Mouse (Mus musculus): ENCODE measurements around the gene Slc25a44. TPM values are rescaled to one million over a fixed set of nuclear protein-coding genes. Genes with fewer than 3 reads are reported as not detected.
"Not testable (repeated sequence)": the region's sequence is repeated elsewhere in the genome, so short reads cannot be mapped to it uniquely, and the experiment has no call there.

Slc25a44 gene
- total RNA-seq, 2 experiments from 2014 or later = 60.3 to 62.5 TPM

DNA sequence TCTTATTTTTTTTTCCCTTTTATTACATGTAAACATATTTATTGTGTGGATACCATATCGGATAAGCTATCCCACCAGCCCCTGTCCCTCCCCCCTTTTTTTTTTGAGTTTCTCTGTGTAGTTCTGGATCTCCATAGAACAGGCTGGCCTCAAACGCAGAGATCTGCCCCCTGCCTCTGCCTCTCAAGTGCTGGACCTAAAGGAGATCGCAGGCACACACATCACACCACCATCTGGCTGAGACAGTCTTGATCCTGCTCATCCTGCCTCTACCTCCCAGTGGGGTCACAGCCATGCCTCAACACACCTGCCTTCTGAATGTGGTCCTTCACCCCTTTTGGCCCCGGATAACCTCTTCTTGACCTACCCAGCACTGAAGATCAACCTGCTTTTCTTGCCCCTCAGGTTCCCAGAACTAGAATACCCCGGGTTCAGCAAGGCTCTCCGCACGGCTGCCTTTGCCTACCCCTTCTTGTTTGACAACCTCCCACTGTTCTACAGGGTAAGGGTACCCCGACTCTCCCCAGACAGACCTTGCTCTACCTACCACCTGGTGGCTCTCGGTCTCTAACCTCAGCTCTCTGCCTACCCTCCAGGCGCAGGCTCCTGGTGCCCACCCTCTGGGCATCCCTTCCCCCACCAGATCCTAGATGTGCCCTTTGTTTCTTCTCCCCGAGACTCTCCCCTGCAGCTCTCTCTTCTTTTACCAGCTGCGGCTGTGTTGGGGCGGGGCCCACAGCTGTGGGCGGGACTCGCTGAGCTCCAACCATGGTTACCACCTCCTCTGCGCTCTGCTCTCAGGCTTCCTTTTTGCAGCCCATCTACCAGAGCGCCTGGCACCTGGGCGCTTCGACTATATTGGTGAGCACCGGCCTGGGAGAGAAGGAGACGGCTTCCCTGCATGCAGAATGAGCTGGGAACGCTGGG is 43.3 kb downstream of the Slc25a44 start:
- intact Hi-C loops (cut with DNase I); DNase-seq (ENCODE audit: extremely low spot score in 1 of 2, low spot score in 2 of 2): not testable (repeated sequence)

DNA sequence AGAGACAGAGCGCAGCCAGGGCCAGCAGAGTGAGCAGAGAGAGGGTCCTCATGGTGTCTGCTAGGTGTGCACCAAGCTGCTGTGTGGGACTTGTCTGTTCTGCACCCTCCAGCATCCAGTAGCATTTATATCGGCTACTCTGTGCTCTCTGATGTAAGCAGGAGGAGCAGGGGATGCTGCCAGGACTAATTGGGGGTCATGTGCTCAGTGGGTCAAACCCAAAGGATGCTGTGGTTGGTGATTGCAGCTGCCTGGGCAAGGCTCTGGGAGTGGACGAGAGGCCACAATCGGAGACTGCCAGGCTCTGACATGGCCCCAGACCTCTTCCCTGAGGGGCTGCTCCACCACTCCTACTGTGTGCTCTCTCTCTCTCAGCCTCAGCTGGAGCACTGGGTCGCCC is 46.3 kb downstream of the Slc25a44 start, which contains the start of gene Bglap2:
Gene Bglap2 (minus strand): TSS at position 101 of the 400 bp plus-strand sequence.
- DNase-seq (ENCODE audit: extremely low spot score in 1 of 2, low spot score in 2 of 2); intact Hi-C loops (cut with DNase I): not testable (repeated sequence)

DNA sequence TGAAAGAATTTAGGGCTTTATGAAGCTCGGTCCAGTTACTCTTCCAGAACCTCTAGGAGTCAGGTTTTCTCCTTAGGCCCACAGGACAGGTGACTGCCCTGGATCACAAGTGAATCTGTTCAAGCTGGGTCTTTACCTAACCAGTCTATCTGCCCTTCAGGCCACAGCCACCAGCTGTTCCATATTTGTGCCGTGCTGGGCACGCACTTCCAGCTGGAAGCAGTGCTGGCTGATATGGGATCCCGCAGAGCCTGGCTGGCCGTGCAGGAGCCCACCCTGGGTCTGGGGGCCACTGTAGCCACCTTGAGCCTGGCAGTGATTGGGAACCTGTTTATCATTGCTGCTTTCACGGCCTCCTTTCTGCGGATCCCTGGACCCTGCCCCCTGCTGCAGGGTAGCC is 48.3 kb downstream of the Slc25a44 start:
- intact Hi-C loops (cut with DNase I); DNase-seq (ENCODE audit: extremely low spot score in 1 of 2, low spot score in 2 of 2): not testable (repeated sequence)

DNA sequence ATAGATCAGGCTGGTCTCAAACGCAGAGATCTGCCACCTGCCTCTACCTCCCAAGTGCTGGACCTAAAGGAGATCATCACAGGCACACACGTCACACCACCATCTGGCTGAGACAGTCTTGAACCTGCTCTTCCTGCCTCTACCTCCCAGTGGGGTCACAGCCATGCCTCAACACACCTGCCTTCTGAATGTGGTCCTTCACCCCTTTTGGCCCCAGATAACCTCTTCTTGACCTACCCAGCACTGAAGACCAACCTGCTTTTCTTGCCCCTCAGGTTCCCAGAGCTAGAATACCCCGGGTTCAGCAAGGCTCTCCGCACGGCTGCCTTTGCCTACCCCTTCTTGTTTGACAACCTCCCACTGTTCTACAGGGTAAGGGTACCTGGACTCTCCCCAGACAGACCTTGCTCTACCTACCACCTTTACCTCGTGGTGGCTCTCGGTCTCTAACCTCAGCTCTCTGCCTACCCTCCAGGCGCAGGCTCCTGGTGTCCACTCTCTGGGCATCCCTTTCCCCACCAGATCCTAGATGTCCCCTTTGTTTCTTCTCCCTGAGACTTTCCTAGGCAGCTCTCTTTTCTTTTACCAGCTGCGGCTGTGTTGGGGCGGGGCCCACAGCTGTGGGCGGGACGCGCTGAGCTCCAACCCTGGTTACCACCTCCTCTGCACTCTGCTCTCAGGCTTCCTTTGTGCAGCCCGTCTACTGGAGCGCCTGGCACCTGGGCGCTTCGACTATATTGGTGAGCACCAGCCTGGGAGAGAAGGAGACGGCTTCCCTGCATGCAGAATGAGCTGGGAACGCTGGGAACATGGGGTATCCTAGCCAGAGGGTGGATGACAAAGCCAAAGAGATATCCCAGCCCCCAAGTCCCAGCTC is 49.0 kb downstream of the Slc25a44 start:
- DNase-seq (ENCODE audit: extremely low spot score in 1 of 2, low spot score in 2 of 2); intact Hi-C loops (cut with DNase I): not testable (repeated sequence)

DNA sequence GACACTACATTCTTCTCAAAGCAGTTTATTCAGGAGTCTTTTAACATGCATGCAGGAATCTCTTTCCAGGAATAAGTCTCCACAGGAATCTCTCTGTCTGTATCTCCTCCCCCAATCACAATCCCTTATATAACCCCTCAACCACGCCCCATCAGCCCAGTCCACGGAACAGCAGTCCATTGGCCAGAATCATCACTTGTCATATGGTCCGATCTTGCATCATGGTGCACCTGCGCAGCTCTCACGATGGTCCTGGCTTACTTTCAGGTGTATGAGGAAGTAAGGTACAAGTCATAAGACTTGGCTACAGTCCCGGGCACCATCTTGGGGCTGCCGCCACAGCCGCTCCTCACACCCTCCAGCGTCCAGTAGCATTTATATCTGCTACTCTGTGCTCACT is 52.3 kb downstream of the Slc25a44 start, which contains the start of gene Bglap3:
Gene Bglap3 (minus strand): TSS at position 101 of the 400 bp plus-strand sequence.
- intact Hi-C loops (cut with DNase I); DNase-seq (ENCODE audit: extremely low spot score in 1 of 2, low spot score in 2 of 2): not testable (repeated sequence)

DNA sequence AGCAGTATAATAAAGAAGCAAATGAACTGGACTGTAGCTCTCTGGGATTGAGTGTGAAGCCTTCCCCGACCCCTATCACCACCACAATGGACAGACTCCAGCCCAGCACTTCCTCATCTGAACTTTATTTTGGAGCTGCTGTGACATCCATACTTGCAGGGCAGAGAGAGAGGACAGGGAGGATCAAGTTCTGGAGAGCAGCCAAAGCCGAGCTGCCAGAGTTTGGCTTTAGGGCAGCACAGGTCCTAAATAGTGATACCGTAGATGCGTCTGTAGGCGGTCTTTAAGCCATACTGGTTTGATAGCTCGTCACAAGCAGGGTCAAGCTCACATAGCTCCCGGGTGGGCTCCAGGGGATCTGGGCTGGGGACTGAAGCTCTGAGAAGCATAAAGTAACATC is 56.4 kb downstream of the Slc25a44 start:
- intact Hi-C loops (cut with DNase I); DNase-seq (ENCODE audit: extremely low spot score in 1 of 2, low spot score in 2 of 2): not testable (repeated sequence)

DNA sequence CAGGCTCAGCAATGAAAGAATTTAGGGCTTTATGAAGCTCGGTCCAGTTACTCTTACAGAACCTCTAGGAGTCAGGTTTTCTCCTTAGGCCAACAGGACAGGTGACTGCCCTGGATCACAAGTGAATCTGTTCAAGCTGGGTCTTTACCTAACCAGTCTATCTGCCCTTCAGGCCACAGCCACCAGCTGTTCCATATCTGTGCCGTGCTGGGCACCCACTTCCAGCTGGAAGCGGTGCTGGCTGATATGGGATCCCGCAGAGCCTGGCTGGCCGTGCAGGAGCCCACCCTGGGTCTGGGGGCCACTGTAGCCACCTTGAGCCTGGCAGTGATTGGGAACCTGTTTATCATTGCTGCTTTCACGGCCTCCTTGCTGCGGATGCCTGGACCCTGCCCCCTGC is 57.4 kb downstream of the Slc25a44 start:
- intact Hi-C loops (cut with DNase I); DNase-seq (ENCODE audit: extremely low spot score in 1 of 2, low spot score in 2 of 2): not testable (repeated sequence)

DNA sequence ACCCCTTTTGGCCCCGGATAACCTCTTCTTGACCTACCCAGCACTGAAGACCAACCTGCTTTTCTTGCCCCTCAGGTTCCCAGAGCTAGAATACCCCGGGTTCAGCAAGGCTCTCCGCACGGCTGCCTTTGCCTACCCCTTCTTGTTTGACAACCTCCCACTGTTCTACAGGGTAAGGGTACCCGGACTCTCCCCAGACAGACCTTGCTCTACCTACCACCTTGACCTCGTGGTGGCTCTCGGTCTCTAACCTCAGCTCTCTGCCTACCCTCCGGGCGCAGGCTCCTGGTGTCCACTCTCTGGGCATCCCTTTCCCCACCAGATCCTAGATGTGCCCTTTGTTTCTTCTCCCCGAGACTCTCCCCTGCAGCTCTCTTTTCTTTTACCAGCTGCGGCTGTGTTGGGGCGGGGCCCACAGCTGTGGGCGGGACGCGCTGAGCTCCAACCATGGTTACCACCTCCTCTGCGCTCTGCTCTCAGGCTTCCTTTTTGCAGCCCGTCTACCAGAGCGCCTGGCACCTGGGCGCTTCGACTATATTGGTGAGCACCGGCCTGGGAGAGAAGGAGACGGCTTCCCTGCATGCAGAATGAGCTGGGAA is 58.0 kb downstream of the Slc25a44 start:
- DNase-seq (ENCODE audit: extremely low spot score in 1 of 2, low spot score in 2 of 2) = peak; percentile 31 to 60
- intact Hi-C loops (cut with DNase I) = not testable (repeated sequence)

DNA sequence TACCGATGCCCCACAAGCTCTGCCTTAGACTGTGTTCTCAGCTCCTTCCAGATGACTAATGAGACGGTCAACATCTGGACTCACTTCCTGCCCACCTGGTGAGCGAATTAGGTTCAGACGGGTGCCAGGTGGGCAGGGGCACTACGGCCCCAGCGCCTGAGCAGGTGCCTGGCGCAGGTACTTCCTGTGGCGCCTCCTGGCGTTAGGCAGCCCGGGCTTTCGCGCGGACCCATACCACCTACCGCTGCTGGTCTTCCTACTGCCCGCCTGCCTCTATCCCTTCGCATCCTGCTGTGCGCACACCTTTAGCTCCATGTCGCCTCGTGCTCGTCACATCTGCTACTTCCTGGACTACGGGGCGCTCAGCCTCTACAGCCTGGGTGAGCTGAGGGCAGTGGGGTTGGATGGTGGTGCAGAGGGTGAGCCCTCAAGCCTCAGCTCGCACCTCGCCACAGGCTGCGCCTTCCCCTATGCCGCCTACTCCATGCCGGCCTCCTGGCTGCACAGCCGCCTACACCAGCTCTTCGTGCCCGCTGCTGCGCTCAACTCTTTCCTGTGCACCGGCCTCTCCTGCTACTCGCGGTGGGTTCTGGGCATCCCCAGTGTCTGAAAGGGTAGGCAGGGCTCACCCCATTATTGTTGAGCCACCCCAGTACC is 59.1 kb downstream of the Slc25a44 start:
- DNase-seq (ENCODE audit: extremely low spot score in 1 of 2, low spot score in 2 of 2) = no peak
- intact Hi-C loops (cut with DNase I) = no loop called here

DNA sequence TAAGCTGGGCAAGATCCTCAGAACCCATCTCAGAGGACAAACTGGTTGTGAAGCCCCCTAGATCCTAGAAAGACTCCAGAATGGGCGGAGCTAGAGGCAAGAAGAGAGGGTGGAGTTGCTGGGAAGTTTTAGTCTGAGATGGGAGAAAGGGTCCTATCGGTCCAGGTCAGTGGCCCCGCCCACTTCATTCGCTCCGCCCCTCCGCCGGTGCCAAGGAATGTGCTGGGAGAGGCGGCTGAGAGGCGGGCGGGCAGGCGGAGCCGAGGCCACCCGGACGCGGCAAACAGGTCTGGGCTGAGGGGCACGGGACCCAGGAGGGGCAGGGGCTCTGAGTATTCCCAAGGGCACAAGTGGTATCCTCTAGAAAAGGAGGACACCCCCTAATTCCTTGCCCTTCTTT is 60.6 kb downstream of the Slc25a44 start, which contains the start of gene Paqr6:
Gene Paqr6 (plus strand): TSS at position 248 of the 400 bp plus-strand sequence.
- intact Hi-C loops (cut with DNase I) = no loop called here
- DNase-seq (ENCODE audit: extremely low spot score in 1 of 2, low spot score in 2 of 2) = peak in 1 of 2 experiments; percentile 81

DNA sequence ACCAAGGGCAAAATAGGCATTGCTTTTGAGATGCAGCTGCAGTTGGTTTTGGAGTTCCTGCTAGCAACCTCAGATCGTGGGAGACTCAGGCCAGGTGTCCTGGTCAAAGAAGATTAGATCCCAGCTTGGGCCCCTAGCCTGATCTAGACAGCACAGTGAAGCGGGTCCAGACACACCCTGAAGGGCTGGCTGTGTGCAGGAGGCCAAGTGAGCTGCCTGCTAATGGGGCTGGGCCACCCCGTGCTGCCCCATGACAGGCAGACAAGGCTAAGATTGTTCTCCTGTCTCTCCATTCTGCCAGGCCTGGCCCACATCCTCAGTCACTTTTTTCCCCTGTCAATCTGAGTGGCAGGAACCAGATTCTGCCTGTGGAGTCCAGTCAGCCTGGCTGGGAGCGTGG is 61.2 kb downstream of the Slc25a44 start:
- intact Hi-C loops (cut with DNase I) = no loop called here
- no peak for DNase-seq (ENCODE audit: extremely low spot score in 1 of 2, low spot score in 2 of 2)

DNA sequence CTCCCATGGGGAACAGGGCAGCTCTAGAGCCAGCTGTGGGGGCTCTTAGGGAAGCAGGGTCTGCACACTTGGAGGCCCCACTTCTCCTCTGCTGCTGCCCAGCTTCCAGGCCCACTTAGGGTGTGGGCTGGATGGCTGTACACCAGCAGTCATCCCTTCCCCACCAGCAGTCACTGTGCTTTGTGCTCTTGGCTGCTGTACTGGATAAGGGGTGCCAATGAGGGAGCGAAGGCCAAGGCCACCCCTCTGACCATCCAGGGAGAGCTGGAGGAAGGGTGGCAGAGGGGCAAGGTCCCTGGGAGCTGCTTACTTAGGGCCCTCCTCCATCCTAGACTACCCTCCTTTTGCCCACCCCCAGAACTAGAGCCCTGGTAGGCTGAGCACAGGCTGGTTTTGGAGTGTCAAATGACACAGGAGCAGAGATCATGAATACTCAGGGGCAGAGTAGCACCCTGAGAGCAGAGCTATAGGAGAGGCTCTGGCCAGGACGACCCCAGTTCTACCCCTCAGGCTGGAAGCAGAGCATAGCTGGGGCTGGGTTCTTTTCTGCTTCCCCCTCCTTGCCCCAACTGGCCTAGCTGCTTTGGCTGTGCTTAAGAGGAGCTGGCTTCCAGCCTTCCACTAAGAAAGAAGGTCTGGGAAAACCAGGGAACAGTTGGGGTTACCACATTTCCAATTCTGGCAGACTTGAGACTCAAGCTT is 63.2 kb downstream of the Slc25a44 start:
- intact Hi-C loops (cut with DNase I) = no loop called here
- DNase-seq (ENCODE audit: extremely low spot score in 1 of 2, low spot score in 2 of 2) = no peak

DNA sequence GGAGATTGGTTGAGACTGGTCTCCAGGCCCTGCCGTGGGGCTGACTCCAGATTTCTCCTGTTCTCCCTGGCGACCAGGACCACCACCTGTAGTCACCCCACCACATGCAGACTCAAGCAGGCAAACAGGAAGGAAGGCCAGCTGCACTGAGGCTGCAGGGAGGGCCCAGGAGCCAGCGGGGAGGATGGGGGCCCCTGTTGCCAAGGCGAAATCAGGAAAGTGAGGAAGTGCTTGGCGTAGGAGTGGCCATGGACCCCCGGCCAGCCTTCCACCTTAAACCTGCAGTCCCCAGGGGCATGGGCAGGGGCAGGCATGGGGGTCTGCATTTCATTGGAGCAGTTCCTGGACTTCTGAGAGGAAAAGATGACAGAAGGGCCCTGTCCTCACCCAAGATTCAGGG is 63.8 kb downstream of the Slc25a44 start:
- intact Hi-C loops (cut with DNase I) = no loop called here
- DNase-seq (ENCODE audit: extremely low spot score in 1 of 2, low spot score in 2 of 2) = no peak

Small RNA genes within 50 kb of the gene (microRNA-seq; reads per million reads assigned to microRNA genes)
- 1.4 reads per million for gene Mir7011

Other genes with a start within 250 kb of the Slc25a44 start
- under 1 TPM; 0.26 to 0.41 TPM for gene Rhbg, start 170.4 kb downstream of the Slc25a44 start, total RNA-seq (2021)
- under 1 TPM in 1 of 2 experiments, not detected in 1; 0.81 TPM for gene Gm38392, start 137.9 kb downstream of the Slc25a44 start, total RNA-seq (2021)
- gene Tsacc, start 128.1 kb downstream of the Slc25a44 start, total RNA-seq (2021) = 1 to 10 TPM; 6.3 TPM
- 100 to 1,000 TPM; 215 to 224 TPM for gene Cct3, start 128.0 kb downstream of the Slc25a44 start, total RNA-seq (2021)
- 10 to 100 TPM; 74.6 to 79.2 TPM for gene Glmp, start 100.1 kb downstream of the Slc25a44 start, total RNA-seq (2021)
- gene Tmem79, start 89.0 kb downstream of the Slc25a44 start, total RNA-seq (2021) = 1 to 10 TPM in 1 of 2 experiments, under 1 TPM in 1; 0.63 to 1.5 TPM
- 10 to 100 TPM; 73.5 to 74.7 TPM for gene Smg5, start 88.9 kb downstream of the Slc25a44 start, total RNA-seq (2021)
- 1 to 10 TPM; 3.5 to 3.6 TPM for gene Paqr6, start 60.6 kb downstream of the Slc25a44 start, total RNA-seq (2021)
- under 1 TPM in 1 of 2 experiments, not detected in 1; 0.66 TPM for gene Bglap3, start 52.4 kb downstream of the Slc25a44 start, total RNA-seq (2021)
- not detected for gene Bglap2, start 46.4 kb downstream of the Slc25a44 start, total RNA-seq (2021)
- 1 to 10 TPM in 1 of 2 experiments, under 1 TPM in 1; 0.95 to 2.6 TPM for gene Bglap, start 40.7 kb downstream of the Slc25a44 start, total RNA-seq (2021)
- 10 to 100 TPM; 10.3 to 11.5 TPM for gene Pmf1, start 14.8 kb downstream of the Slc25a44 start, total RNA-seq (2021)
- 10 to 100 TPM; 46.5 to 52.6 TPM for gene Sema4a, start 36.0 kb upstream of the Slc25a44 start, total RNA-seq (2021)
- 10 to 100 TPM; 47.2 to 48.6 TPM for gene Lmna, start 84.8 kb upstream of the Slc25a44 start, total RNA-seq (2021)
- gene Mex3a, start 107.3 kb upstream of the Slc25a44 start, total RNA-seq (2021) = 10 to 100 TPM in 1 of 2 experiments, 1 to 10 TPM in 1; 6.9 to 10.7 TPM
- gene Rab25, start 123.2 kb upstream of the Slc25a44 start, total RNA-seq (2021) = not detected
- 100 to 1,000 TPM; 109 to 110 TPM for gene Lamtor2, start 127.9 kb upstream of the Slc25a44 start, total RNA-seq (2021)
- 10 to 100 TPM; 78.8 to 82.6 TPM for gene Ubqln4, start 128.6 kb upstream of the Slc25a44 start, total RNA-seq (2021)
- gene Ssr2, start 150.7 kb upstream of the Slc25a44 start, total RNA-seq (2021) = 100 to 1,000 TPM; 127 to 128 TPM
- 100 to 1,000 TPM; 257 to 264 TPM for gene Arhgef2, start 180.8 kb upstream of the Slc25a44 start, total RNA-seq (2021)
- gene Rxfp4, start 228.0 kb upstream of the Slc25a44 start, total RNA-seq (2021) = not detected

Measured in left cerebral cortex, postnatal 10 days (tissue).